Comparison of ENCODE assay signal across 7 mouse cellular contexts in the genomic region with DNA sequence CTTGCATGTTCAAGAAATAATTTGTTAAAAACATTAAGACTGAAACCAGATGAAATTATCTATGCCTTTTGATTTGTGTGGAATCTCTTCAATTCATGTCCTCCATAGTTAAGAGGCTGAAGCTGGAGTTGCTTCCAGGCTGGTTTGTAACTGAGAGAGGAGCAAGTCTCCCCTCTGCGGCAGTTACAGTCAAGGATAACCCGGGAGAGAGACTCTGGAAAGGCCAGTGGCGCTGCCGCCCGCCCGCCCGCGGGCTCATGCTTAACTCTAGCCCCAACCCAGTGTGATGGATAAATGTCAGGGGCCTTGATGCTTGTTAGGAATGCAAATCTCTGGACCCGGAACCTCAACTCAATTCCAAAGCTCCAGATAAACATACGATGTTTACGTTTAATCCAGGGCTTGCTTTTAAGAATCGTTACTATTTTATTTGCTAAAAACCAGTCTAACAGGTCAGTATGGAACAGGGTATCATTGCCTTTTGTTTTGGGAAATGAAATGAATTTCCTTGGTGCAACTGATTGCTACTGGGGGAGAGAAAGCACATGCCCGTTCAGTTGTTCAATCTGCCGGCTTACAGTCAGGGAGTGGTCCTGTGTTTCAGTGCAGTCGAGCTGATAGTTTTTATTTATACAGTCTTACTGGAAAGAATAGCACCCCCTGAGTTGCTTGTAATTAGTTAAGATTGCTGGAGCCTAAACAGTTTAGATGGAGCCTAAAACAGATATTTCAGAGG. TPM values are rescaled to one million over a fixed set of nuclear protein-coding genes. Genes with fewer than 3 reads are reported as not detected.
DNase-seq lines count a peak whose midpoint lies in the region; ATAC-seq lines count a peak whose summit lies in the region.

No protein-coding gene starts in this region.

- no peaks in the 10 kb centered on the region for H3K36me3 ChIP-seq in neural tube, embryonic 11.5 days (ENCODE audit: control insufficient read depth, insufficient read depth, low read length)
- no peaks in the 10 kb centered on the region for H3K36me3 ChIP-seq in embryonic facial prominence, embryonic 10.5 days (replicated peaks)
- no peaks in the 10 kb centered on the region for H3K36me3 ChIP-seq in limb, embryonic 11.5 days (ENCODE audit: control insufficient read depth, insufficient read depth, low read length)
- no peaks in the 10 kb centered on the region for H3K36me3 ChIP-seq in liver, embryonic 12.5 days

- peak overlapping the region; percentile 41 for H3K4me3 ChIP-seq in neural tube, embryonic 11.5 days (ENCODE audit: low read depth, low read length)
- H3K4me3 ChIP-seq in embryonic facial prominence, embryonic 10.5 days, result peak overlapping the region; percentile 42
- no peak overlapping the region for H3K4me3 ChIP-seq in limb, embryonic 11.5 days (ENCODE audit: low read depth, low read length)
- no peak overlapping the region for H3K4me3 ChIP-seq in liver, embryonic 12.5 days

- H3K4me2 ChIP-seq in neural tube, embryonic 11.5 days (ENCODE audit: low read depth), result peak overlapping the region; percentile 58
- H3K4me2 ChIP-seq in limb, embryonic 11.5 days (ENCODE audit: low read depth, severe bottlenecking), result peak overlapping the region; percentile 37; the same call in 1 of the 2 replicates
- H3K4me2 ChIP-seq in liver, embryonic 12.5 days, result no peak overlapping the region

- WGBS in neural tube, embryonic 11.5 days, result 28% methylated on average over 15 of the region's 15 CpGs
- 23% methylated on average over 15 of the region's 15 CpGs for WGBS in embryonic facial prominence, embryonic 10.5 days
- WGBS in limb, embryonic 11.5 days, result 28% methylated on average over 15 of the region's 15 CpGs
- 70% methylated on average over 15 of the region's 15 CpGs for WGBS in liver, embryonic 12.5 days (ENCODE audit: insufficient replicate concordance)

- no peaks in the 10 kb centered on the region for H3K9me3 ChIP-seq in neural tube, embryonic 11.5 days (ENCODE audit: control insufficient read depth, low read length)
- H3K9me3 ChIP-seq in embryonic facial prominence, embryonic 10.5 days, result no peaks in the 10 kb centered on the region
- H3K9me3 ChIP-seq in limb, embryonic 11.5 days (ENCODE audit: control insufficient read depth, low read length), result no peaks in the 10 kb centered on the region
- no peaks in the 10 kb centered on the region for H3K9me3 ChIP-seq in liver, embryonic 12.5 days (replicated peaks)

- peak; percentile 23 for DNase-seq in neural tube, embryonic 11.5 days (ENCODE audit: low spot score)
- DNase-seq in neural tube, embryonic 10.5 days (ENCODE audit: extremely low spot score, low spot score), result no peak
- DNase-seq in embryonic facial prominence, embryonic 10.5 days (ENCODE audit: low spot score), result peak; percentile 45
- DNase-seq in limb, embryonic 11.5 days (ENCODE audit: low spot score), result peak; percentile 45
- no peak for DNase-seq in urinary bladder, postnatal 25 days (ENCODE audit: low spot score)
- DNase-seq in lung, adult 18-20 months, result no peak

- H3K4me1 ChIP-seq in neural tube, embryonic 11.5 days (ENCODE audit: control insufficient read depth, insufficient read depth, low read length), result peaks cover 17% of the 10 kb centered on the region
- peaks cover 47% of the 10 kb centered on the region for H3K4me1 ChIP-seq in embryonic facial prominence, embryonic 10.5 days
- H3K4me1 ChIP-seq in limb, embryonic 11.5 days (ENCODE audit: control insufficient read depth, insufficient read depth, low read length), result peaks cover 13% of the 10 kb centered on the region
- peaks cover 26% of the 10 kb centered on the region; the same call in 1 of the 2 replicates for H3K4me1 ChIP-seq in liver, embryonic 12.5 days

- H3K9ac ChIP-seq in neural tube, embryonic 11.5 days (ENCODE audit: low read length), result peak overlapping the region; percentile 64
- no peak overlapping the region for H3K9ac ChIP-seq in limb, embryonic 11.5 days (ENCODE audit: low read length)
- no peak overlapping the region for H3K9ac ChIP-seq in liver, embryonic 12.5 days

- ATAC-seq in neural tube, embryonic 11.5 days (ENCODE audit: insufficient read depth, low FRiP score, low TSS enrichment), result no peak
- no peak for ATAC-seq in limb, embryonic 11.5 days (ENCODE audit: insufficient number of reproducible peaks, low FRiP score, low TSS enrichment, low read depth)
- no peak for ATAC-seq in liver, embryonic 12.5 days

- H3K27ac ChIP-seq in neural tube, embryonic 11.5 days (ENCODE audit: low read depth, low read length), result peak overlapping the region; percentile 67
- peak overlapping the region; percentile 64 for H3K27ac ChIP-seq in embryonic facial prominence, embryonic 10.5 days (replicated peaks)
- H3K27ac ChIP-seq in limb, embryonic 11.5 days (replicated peaks; ENCODE audit: low read depth, low read length), result no peak overlapping the region
- H3K27ac ChIP-seq in liver, embryonic 12.5 days, result no peak overlapping the region

- no peaks in the 10 kb centered on the region for H3K27me3 ChIP-seq in neural tube, embryonic 11.5 days (ENCODE audit: control insufficient read depth, insufficient read depth, low read length)
- H3K27me3 ChIP-seq in embryonic facial prominence, embryonic 10.5 days (replicated peaks; ENCODE audit: low read depth, poor library complexity, severe bottlenecking), result no peaks in the 10 kb centered on the region; the same call in 1 of the 2 replicates
- no peaks in the 10 kb centered on the region for H3K27me3 ChIP-seq in limb, embryonic 11.5 days (ENCODE audit: control insufficient read depth, insufficient read depth, low read length)
- H3K27me3 ChIP-seq in liver, embryonic 12.5 days (replicated peaks), result no peaks in the 10 kb centered on the region

RNA-seq across cellular contexts. Expression of a gene that starts 0.9 kb away (rescaled TPM):
- 20.9 and 24.4 TPM in 2 replicates for polyA plus RNA-seq in neural tube, embryonic 11.5 days (2014; fragmentation: Nextera tagmentation; extraction: Ambion mirVana)
- 4.3 and 4.4 TPM in 2 replicates for polyA plus RNA-seq in embryonic facial prominence, embryonic 10.5 days (2016; fragmentation: Nextera tagmentation; extraction: Ambion mirVana)
- 0.29 and 0.68 TPM in 2 replicates for polyA plus RNA-seq in limb, embryonic 11.5 days (2014; fragmentation: Nextera tagmentation; extraction: Ambion mirVana)
- 0.05 and 0.07 TPM in 2 replicates for polyA plus RNA-seq in liver, embryonic 12.5 days (2016; fragmentation: Nextera tagmentation; extraction: Ambion mirVana)

Comparison
In these comparisons a context has a peak if more than half of its experiments do, and no peak if none do; other contexts are left out.
1. DNase-seq: peak in neural tube, embryonic 11.5 days (single experiment), embryonic facial prominence, embryonic 10.5 days (single experiment) and limb, embryonic 11.5 days (single experiment); none in neural tube, embryonic 10.5 days (single experiment), urinary bladder, postnatal 25 days (single experiment) and lung, adult 18-20 months (0 of 2).
2. H3K27ac ChIP-seq: peak in neural tube, embryonic 11.5 days (single experiment) and embryonic facial prominence, embryonic 10.5 days (single experiment); none in limb, embryonic 11.5 days (single experiment) and liver, embryonic 12.5 days (single experiment).
3. H3K4me3 ChIP-seq: peak in neural tube, embryonic 11.5 days (single experiment) and embryonic facial prominence, embryonic 10.5 days (single experiment); none in limb, embryonic 11.5 days (single experiment) and liver, embryonic 12.5 days (single experiment).